Mouse (Mus musculus) olfactory bulb, adult 2 months (tissue): Measurements from ENCODE around the gene Mpdz. TPM values are rescaled to one million over a fixed set of nuclear protein-coding genes. Genes with fewer than 3 reads are reported as not detected.

ENCODE experiments used
- H3K27ac ChIP-seq: fragments of 200-500 bp; 2 replicates; pipeline ENCODE4 v1.5.1; 2012; ENCODE audit warnings: low read depth, low read length; ENCODE audit not compliant: insufficient read depth
- H3K4me1 ChIP-seq: fragments of 200-500 bp; 2 replicates; pipeline ENCODE4 v1.6.1; 2012; ENCODE audit warnings: low read length; ENCODE audit not compliant: control insufficient read depth, insufficient read depth
- H3K4me3 ChIP-seq: fragments of 200-500 bp; 2 replicates; pipeline ENCODE4 v1.5.1; 2012; ENCODE audit warnings: mild to moderate bottlenecking, low read depth, low read length, moderate library complexity; ENCODE audit not compliant: insufficient read depth
- CTCF ChIP-seq: fragments of 200-500 bp; IDR thresholded peaks from 2 replicates; pipeline ENCODE4 v1.5.1; 2012; ENCODE audit warnings: low read depth, mild to moderate bottlenecking, low read length, moderate library complexity; ENCODE audit not compliant: insufficient read depth
- POLR2A ChIP-seq: fragments of 200-500 bp; IDR thresholded peaks from 2 replicates; pipeline ENCODE4 v1.6.1; 2012; ENCODE audit warnings: mild to moderate bottlenecking, low read depth, low read length, moderate library complexity; ENCODE audit not compliant: insufficient read depth
- WGBS: fragments of 180-500 bp; shearing (Covaris S2); methylation state at CpG from one replicate; pipeline ENCODE4 v1.1.7; 2018; 5-methylcytosine and 5-hydroxymethylcytosine counted together
- polyA plus RNA-seq: library from polyadenylated mRNA; stranded (reverse); fragments of >200 nt; gene quantifications from 2 replicates; pipeline ENCODE4 v1.2.4, GENCODE M21; 2012; ENCODE audit warnings: low replicate concordance; ENCODE audit not compliant: missing spikeins, insufficient read depth, insufficient read length

Mpdz gene
- polyA plus RNA-seq, 1 experiment = not detected

- Histone ChIP-seq H3K27ac (no peak overlapping the region), H3K4me1 (no peaks in the 10 kb centered on the region), H3K4me3 (no peak overlapping the region)
- 82% methylated on average over 3 of the region's 3 CpGs for WGBS
- TF ChIP-seq POLR2A (no peak), CTCF (no peak)
Observed at GRCm38 (mm10) chr4:81453806-81454205, 11.2 kb upstream of the Mpdz start.

DNA sequence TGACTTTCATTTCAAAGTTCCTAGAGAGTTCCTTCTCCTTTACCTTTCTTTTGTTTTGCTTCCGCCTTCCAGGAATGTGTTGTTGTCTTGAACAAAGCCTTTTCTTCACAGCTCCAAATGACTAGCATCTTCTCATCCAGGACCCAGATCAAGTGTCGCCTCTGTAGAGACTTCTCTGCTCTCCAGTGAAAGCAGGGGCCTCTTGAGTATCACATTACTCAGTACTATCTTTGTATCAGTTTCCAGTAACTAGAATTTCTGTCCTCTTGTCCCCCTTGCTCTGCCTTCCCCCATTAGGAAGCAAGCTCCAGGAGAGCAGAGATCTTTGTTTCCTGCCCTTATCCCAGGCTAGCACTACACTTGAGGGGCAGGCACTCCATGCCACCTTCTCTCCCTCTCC, 9.6 kb upstream of the Mpdz start:
- no peak overlapping the region for H3K4me3 ChIP-seq
- no peak for TF ChIP-seq CTCF
- TF ChIP-seq POLR2A = no peak
- H3K4me1 ChIP-seq = no peaks in the 10 kb centered on the region
- WGBS = 74% methylated on average over 2 of the region's 2 CpGs
- H3K27ac ChIP-seq = no peak overlapping the region

- TF ChIP-seq CTCF = no peak
- TF ChIP-seq POLR2A = no peak
- 83% methylated on average over 4 of the region's 4 CpGs for WGBS
- Histone ChIP-seq H3K4me1 (no peaks in the 10 kb centered on the region), H3K27ac (no peak overlapping the region), H3K4me3 (no peak overlapping the region)
Observed at GRCm38 (mm10) chr4:81449413-81449812, 6.8 kb upstream of the Mpdz start.

DNA sequence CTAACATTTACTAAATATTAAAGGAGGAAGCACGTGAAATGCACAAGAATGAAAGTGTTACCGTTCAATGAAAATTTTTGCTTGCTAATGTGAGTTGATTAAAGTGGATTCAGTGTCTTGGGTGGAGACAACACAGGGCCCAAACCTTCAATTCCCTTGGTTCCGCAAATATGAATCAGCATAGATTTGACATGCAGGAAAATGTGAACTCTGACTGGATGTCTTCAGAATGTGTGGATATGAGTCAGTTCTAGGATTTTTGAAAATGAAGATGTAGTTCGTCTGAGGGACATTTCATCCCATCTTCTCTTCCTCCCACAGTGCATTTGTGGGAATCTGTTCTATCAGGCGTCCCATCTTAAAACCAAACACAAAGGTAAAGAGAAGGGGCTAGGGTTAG, 951 bp upstream of the Mpdz start:
- TF ChIP-seq CTCF = no peak
- TF ChIP-seq POLR2A = no peak
- WGBS = 89% methylated on average over 5 of the region's 5 CpGs
- no peak overlapping the region for H3K27ac ChIP-seq

DNA sequence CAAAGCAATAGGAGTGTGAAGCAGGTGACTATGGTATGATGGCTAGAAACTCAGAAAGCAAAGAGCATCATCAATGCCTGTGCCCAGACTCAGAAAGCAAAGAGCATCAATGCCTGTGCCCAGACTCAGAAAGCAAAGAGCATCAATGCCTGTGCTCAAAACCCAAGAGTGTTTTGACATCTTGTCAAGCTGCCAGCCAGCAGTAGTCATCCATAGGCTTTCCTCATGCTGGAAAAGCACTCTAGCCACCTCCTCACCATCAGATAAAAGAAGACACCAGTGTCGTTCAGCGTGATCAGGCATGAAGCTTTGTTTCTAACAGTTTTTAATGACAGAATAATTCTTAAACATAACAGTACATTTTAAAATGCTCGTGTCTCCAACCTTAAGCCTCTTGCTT, 8.7 kb downstream of the Mpdz start:
- H3K4me3 ChIP-seq = no peak overlapping the region
- TF ChIP-seq POLR2A (no peak), CTCF (no peak)
- 80% methylated on average over 3 of the region's 3 CpGs for WGBS
- H3K4me1 ChIP-seq = no peaks in the 10 kb centered on the region
- no peak overlapping the region for H3K27ac ChIP-seq

More for the DNA sequence above, 951 bp upstream of the Mpdz start:
- H3K4me3 ChIP-seq = no peak overlapping the region
- no peaks in the 10 kb centered on the region for H3K4me1 ChIP-seq

DNA sequence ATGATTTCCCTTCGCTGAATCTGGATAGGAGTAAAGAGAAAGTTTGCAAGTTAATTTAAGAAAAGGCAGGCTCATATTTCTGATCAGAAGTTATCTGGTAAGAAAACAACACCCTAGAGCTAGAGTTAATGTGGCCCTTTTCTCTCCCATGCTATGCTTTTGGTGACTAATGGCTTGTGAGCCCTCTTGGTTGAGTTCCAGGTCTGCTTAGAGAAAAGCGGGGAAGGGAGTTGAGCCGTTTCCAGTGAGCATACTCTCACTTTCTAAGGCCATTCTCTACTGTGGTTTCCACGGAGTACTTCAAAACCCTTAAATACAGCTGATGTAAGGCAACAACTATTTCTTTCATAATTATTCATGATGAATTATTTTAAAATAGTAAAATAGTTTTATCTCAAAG, 11.8 kb downstream of the Mpdz start:
- Histone ChIP-seq H3K4me3 (no peak overlapping the region), H3K27ac (no peak overlapping the region), H3K4me1 (no peaks in the 10 kb centered on the region)
- TF ChIP-seq CTCF (no peak), POLR2A (no peak)
- WGBS = 73% methylated on average over 4 of the region's 4 CpGs

- Histone ChIP-seq H3K4me3 (no peak overlapping the region), H3K4me1 (no peaks in the 10 kb centered on the region), H3K27ac (no peak overlapping the region)
- 68% methylated on average over 3 of the region's 3 CpGs for WGBS
- TF ChIP-seq CTCF (no peak), POLR2A (no peak)
Observed at GRCm38 (mm10) chr4:81430105-81430504, 12.5 kb downstream of the Mpdz start.

- H3K4me3 ChIP-seq = no peak overlapping the region
- no peak for TF ChIP-seq POLR2A
- TF ChIP-seq CTCF = no peak
- no peaks in the 10 kb centered on the region for H3K4me1 ChIP-seq
- H3K27ac ChIP-seq = no peak overlapping the region
- WGBS = 66% methylated on average over 2 of the region's 2 CpGs
Observed at GRCm38 (mm10) chr4:81429670-81430069, 12.9 kb downstream of the Mpdz start.

DNA sequence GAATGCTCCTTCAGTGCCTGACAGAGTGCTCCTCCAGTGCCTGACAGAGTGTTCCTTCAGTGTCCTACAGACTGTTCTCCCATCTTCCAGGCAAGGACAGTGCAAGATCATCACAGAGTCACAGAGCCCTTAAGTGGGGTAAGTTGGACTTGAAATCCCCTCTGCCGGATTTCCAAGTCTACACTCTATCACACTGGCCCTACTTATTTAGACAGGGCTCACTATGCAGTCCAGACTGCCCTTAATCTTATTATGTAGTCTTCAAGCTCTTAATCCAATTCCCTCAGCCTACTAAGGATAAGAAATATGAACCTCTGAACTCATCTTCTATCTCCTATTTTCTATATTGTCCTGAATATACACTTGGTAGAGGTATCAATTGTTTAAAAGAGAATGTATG, 19.1 kb downstream of the Mpdz start:
- WGBS = 72% methylated on average over 1 of the region's 1 CpGs
- no peak overlapping the region for H3K4me3 ChIP-seq
- TF ChIP-seq CTCF (no peak), POLR2A (no peak)
- no peak overlapping the region for H3K27ac ChIP-seq
- H3K4me1 ChIP-seq = no peaks in the 10 kb centered on the region

- TF ChIP-seq POLR2A (no peak), CTCF (no peak)
- no peaks in the 10 kb centered on the region for H3K4me1 ChIP-seq
- no peak overlapping the region for H3K4me3 ChIP-seq
- WGBS = 81% methylated on average over 2 of the region's 2 CpGs
- no peak overlapping the region for H3K27ac ChIP-seq
Observed at GRCm38 (mm10) chr4:81421621-81422020, 21.0 kb downstream of the Mpdz start.
